Mouse (Mus musculus): ENCODE results near the gene Fam227a. TPM values are rescaled to one million over a fixed set of nuclear protein-coding genes. Genes with fewer than 3 reads are reported as not detected.

The Fam227a gene
- total RNA-seq, 2 experiments from 2014 or later = 0.53 to 1.4 TPM

- intact Hi-C loops (cut with DNase I; ENCODE audit: low total_unique reads) = no loop called here
- DNase-seq = no peak
These were observed 28.3 kb downstream of the Fam227a start for GRCm38 (mm10) chr15:79630471-79630870.

DNA sequence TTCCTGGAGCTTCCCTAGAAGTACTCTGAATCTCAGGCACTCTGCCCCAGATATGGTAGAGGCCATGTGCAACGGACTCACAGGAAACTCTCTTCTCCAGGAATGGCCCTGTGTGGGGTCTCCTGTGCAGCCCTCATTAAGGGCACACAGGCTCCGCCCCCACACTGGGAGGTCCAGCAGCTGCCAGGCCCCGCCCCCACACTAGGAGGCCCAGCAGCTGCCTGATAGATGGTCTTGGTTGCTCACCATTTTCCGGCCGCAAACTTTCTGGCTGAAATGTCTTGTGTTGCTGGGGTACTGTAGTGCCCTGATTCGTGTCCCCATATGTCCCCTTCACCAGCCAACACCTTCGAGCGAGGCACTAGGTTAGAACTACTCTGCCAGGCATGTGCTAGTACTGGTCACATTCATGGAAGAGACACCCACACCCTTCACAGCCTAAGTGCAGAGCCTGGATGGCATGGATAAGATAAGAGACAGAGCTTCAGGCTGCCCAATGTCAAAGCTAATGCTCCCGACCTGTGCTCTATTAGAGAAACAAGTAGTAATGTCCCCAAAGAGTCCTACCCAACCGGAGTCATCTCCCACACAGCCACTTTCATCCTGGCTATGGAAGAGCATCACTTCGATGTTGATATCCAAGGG lies 38.9 kb downstream of the Fam227a start:
- intact Hi-C loops (cut with DNase I; ENCODE audit: low total_unique reads) = no loop called here
- DNase-seq = no peak

GRCm38 (mm10) chr15:79618456-79618855 lies 40.3 kb downstream of the Fam227a start:
- DNase-seq = no peak
- intact Hi-C loops (cut with DNase I; ENCODE audit: low total_unique reads) = no loop called here

DNA sequence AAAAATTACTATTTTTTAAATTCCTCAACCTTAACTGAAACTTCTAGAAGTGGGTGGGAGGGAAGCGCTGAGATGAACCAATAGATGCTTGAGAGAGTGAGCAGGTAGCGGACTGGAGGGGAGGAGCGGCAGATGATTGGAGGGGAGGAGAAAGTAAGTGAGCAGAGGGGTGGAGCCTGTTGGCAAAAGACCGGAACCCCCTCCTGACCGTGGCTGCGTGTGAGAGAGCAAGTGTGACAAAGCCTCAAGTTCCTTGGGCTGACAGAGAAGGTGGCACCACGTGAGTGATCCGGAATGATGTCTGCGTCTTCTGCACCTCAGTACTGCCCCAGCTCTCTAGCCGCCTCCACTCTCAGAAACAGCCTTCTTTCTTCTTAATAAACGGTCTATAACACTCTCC lies 41.6 kb downstream of the Fam227a start:
- DNase-seq = no peak
- intact Hi-C loops (cut with DNase I; ENCODE audit: low total_unique reads) = no loop called here

GRCm38 (mm10) chr15:79616729-79617128 lies 42.0 kb downstream of the Fam227a start:
- no peak for DNase-seq
- intact Hi-C loops (cut with DNase I; ENCODE audit: low total_unique reads) = no loop called here

- intact Hi-C loops (cut with DNase I; ENCODE audit: low total_unique reads) = no loop called here
- DNase-seq = no peak
These were observed 43.3 kb downstream of the Fam227a start for GRCm38 (mm10) chr15:79615501-79615900.

- intact Hi-C loops (cut with DNase I; ENCODE audit: low total_unique reads) = loop anchor here (10.0 kb wide), 1 partner anchor 114 kb away; no protein-coding TSS in a partner anchor
These were observed 49.5 kb downstream of the Fam227a start for GRCm38 (mm10) chr15:79609226-79609625.

DNA sequence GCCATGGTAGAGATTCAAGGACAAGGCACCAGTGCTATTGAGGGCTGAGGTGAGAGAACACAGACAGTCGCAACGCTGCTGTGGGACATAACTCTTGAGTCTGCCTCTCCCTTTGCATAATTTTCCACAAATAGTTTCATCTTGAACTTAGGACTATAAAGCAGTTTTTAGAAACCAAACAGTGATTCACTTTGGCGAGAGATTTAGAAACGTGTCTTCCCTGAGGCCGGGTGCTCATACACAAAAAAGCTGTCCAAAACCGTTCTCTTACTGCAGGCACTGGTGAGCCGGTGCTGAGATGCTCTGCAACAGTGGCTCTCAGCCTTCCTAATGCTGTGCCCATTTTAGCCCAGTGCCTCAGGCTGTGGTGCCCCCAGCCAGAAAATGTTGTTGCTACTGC lies 50.5 kb downstream of the Fam227a start:
- intact Hi-C loops (cut with DNase I; ENCODE audit: low total_unique reads) = loop anchor here (10.0 kb wide), 1 partner anchor 113 kb away; no protein-coding TSS in a partner anchor

More at GRCm38 (mm10) chr15:79609226-79609625, 49.5 kb downstream of the Fam227a start:
- DNase-seq = no peak

GRCm38 (mm10) chr15:79607757-79608156 lies 51.0 kb downstream of the Fam227a start:
- intact Hi-C loops (cut with DNase I; ENCODE audit: low total_unique reads) = loop anchor here (10.0 kb wide), 1 partner anchor 113 kb away; no protein-coding TSS in a partner anchor
- no peak for DNase-seq

More for the DNA sequence above, 50.5 kb downstream of the Fam227a start:
- no peak for DNase-seq

DNA sequence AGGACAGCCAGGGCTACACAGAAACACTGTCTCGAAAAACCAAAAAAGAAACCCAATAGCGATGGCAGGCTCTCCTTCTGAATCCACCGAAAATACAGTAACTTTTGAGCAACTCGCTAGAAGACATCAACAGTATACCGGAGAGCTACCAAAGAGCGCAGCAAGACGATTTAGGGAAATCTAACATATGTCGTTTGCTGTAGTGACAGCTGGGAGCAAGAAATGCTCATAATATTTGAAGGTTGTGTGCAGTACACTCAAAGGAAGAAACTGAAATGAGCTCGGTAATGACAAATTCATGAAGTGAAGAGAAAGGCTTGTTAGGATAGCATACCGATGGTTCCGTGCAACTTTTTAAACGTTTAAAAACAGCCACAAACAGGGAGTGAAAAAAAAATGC lies 52.6 kb downstream of the Fam227a start:
- DNase-seq = no peak
- intact Hi-C loops (cut with DNase I; ENCODE audit: low total_unique reads) = loop anchor here (10.0 kb wide), 1 partner anchor 111 kb away; no protein-coding TSS in a partner anchor

DNA sequence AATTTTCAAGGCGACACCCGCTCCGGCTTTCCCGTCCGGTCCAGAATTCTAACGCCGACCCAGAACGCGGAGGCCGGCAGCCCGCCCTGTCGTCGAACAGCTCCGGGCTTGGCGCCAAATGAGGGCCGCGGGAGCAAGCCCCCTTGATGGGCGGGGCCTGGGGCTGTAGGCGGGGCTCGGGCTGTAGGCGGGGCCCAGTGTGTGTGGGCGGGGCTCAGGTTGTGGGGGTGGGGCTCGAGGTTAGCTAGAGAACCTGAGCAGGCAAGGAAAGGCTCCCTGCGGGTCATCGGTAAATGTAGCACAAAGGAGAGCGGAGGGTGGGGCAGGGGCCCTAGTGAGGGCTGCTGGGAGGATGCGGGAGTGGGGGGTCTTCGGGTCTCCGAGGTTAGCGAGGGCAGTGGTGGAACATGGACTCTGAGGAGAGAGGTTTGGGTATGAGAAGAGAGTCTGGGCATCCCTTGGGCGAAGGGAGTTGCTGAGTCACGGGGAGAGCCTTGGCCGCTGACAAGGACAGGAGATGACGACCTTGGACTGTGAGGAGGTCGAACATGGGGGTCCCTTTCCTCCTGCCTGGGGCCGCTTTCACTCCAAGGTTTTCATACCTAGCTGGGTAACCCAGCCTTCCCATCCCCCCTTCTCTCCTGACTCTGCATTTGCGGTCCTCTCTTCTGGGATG lies 53.6 kb downstream of the Fam227a start, which contains the start of gene Dmc1:
Dmc1 (minus strand) TSS at position 120 of the 676 bp plus-strand sequence.
- intact Hi-C loops (cut with DNase I; ENCODE audit: low total_unique reads) = loop anchor here (10.0 kb wide), 1 partner anchor 110 kb away; no protein-coding TSS in a partner anchor
- DNase-seq = peak; percentile 59

- DNase-seq = no peak
- intact Hi-C loops (cut with DNase I; ENCODE audit: low total_unique reads) = loop anchor here (10.0 kb wide), 1 partner anchor 105 kb away; no protein-coding TSS in a partner anchor
These were observed 58.6 kb downstream of the Fam227a start for GRCm38 (mm10) chr15:79600176-79600575.

DNA sequence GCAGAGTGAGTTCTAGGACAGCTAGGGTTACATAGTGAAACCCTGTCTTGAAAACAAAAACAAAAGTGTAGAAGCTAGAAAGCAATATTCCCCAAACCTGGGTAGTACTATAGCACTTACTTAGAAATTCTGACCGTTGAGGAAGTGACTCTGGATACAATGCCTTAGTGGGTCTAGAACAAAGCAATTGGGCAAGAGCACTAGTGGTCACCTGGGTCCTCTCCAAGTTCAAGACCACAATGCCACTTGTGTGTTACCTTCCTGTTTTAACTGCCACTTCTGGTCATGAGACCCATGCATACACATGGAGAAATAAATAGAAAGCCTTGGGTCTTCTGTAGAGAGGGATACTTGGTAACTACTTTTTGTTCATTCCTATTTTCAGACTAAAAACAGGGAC lies 60.0 kb downstream of the Fam227a start:
- no peak for DNase-seq
- intact Hi-C loops (cut with DNase I; ENCODE audit: low total_unique reads) = no loop called here

DNA sequence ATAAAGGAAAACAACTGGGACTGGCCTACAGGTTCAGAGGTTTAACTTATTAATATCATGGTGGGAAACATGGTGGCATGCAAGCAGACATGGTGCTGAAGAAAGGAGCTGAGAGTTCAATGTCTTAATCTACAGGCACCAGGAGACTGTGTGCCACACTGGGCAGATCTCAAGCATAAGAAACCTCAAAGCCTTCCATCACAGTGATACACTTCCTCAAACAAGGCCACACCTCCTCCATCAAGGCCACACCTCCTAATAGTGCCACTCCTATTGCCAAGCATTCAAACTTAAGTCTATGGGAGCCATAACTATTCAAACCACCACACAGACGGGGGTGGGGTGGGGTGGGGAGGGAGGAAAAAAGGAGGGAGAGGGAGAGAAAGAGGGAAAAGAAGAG lies 77.2 kb downstream of the Fam227a start:
- no peak for DNase-seq
- intact Hi-C loops (cut with DNase I; ENCODE audit: low total_unique reads) = no loop called here

- intact Hi-C loops (cut with DNase I; ENCODE audit: low total_unique reads) = no loop called here
- DNase-seq = no peak
These were observed 80.9 kb downstream of the Fam227a start for GRCm38 (mm10) chr15:79577671-79578426.

- no peak for DNase-seq
- intact Hi-C loops (cut with DNase I; ENCODE audit: low total_unique reads) = no loop called here
These were observed 81.8 kb downstream of the Fam227a start for GRCm38 (mm10) chr15:79576947-79577346.

DNA sequence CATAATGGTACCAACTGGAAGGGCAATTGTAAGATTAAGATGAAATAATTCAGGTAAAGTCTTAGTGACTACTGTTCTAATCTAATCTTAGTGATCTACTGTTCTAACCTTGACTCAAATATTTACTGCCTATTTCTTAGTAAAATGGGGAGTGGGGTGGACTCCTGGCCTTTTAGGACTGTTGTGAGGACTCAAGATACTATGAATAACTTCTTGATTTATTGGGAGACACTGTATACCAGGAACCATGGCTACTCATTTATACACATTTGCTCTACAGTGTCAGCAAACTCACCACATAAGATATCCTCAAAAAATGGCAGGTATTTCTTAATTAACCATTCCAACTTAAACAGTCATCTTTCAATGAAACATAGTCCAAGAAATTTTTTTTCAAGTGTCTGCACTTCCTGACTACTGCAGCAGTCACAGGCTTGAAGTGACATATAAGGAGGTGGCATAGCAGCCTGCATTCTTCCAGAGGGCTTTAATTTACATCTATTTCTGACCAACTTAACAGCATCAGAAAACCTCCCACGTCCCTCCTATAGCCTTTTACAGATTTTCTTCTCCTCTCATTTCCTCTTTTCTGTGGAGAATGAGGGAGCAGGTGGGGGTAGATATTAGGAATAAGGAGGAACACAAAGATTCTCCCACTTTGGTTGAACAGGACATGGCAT lies 83.1 kb downstream of the Fam227a start:
- intact Hi-C loops (cut with DNase I; ENCODE audit: low total_unique reads) = no loop called here
- DNase-seq = no peak

GRCm38 (mm10) chr15:79562417-79562816 lies 96.3 kb downstream of the Fam227a start:
- DNase-seq = no peak
- intact Hi-C loops (cut with DNase I; ENCODE audit: low total_unique reads) = no loop called here

DNA sequence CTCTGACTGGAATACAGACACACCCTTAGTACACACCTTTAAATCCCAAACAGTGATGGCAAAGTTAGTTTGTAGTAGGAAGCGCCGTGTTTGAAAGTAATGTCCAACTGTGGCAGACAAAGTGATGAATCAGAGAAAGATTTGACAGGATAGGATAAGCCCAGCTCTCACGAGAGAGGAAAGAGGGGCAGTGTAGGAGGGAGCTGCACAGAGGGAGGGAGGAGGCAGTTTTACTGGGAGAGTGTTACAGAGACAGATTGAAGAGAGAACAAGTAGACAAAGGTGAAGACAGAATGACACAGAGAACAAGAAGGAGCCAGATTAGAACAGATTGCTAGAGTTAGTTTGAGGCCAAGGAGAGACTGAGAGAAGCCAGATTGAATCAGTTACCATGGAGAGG lies 99.1 kb downstream of the Fam227a start:
- no peak for DNase-seq
- intact Hi-C loops (cut with DNase I; ENCODE audit: low total_unique reads) = no loop called here

Data from gastrocnemius, postnatal 14 days (tissue).